Mouse (Mus musculus) kidney, postnatal 10 days (tissue): ENCODE measurements around the gene Brsk1.

Experiments used
- DNase-seq: peaks from one replicate; pipeline ENCODE4 v3.0.0; 2021; ENCODE audit warnings: mixed read lengths

Brsk1 gene

DNA sequence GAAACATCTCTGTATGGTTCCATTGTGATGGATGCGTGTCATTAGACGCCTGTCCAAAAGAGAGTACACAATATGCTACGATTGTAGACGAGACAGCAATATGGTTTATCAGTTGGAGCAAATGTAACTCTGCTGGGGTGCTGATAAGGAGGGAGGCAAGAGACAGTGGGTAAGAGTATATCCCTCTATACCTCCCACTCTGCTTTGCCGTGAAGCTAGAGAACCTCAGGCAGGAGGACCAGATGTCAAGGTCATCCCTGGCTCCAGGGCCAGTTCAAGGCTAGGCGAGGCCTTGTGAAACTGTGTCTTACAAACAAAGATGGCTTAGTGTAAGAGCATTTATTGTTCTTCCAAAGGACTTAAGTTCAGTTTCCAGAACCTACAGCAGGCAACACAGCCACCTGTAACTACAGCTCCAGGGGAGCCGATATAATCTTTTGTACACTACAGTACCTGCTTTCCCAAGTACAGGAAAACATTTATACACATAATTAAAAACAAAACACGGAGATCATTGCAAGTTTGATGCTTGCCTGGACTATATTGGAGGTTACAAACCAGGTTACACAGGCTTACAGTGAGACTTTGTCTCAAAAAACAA lies 19.6 kb upstream of the Brsk1 start:
- no peak for DNase-seq

DNA sequence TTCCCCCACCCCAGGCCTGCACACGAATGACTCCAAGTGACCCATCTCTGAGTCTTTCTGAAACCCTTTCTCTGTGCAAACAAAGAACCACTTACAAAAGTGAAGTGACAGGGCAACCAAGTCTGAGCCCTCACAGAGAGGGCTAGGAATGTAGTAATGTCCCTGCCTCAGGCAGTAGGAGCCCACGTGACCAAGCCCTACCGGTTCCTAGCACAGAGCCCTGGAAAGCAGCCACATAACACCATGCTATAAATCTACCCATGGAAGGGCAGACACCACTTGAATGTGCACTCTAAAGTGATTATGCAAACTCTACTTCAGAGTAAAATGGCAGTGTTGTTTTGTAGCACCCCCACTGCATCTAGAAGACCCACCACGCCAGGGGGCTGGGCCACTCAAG lies 18.4 kb upstream of the Brsk1 start:
- peak; percentile 32 for DNase-seq

DNA sequence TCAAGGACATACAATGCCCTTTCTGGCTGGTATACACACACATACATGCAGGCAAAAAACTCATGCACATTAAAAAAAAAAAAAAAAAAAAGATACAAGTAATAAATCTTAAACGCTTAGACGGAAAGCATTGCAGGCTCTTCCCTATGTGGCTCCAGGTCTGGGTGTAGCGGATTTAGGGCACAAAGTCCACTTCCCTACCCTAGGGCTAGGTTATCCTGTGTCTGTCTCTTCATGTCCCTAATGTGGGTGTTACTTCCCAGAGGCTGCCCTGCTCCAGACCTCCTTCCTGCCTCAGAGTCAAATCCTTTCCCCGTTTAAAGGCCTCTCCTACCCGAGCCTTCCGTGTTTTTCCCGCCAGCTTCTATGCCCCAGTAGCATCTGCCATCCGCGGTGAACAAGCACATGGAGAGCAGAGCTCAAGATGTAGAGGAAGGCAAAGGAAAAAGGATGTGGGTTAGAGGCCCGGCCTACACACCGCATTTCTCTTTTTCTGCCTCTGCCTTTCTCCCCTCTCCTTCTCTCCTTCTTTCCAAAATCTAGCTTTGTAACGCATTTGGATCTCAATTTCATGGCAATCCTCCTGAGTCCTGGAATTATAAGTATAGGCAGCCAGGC lies 16.2 kb upstream of the Brsk1 start:
- no peak for DNase-seq

DNA sequence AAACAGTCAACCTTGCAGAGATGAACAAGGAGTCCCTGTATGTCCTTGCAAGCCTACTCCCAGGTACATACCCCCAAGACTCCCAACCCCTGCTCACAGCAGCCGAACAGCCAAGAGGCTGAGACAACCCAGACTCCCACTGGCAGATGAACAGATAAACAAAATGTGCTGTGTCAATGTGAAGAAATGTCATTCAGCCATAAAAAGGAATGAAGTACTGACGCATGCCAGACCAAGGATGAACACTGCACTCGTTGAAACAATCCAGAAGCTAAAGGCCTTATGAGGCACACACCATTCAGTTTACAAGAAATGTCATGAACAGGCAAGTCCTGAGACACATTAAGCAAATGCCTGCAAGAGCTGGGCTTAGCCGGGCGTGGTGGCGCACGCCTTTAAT lies 15.2 kb upstream of the Brsk1 start:
- no peak for DNase-seq

DNA sequence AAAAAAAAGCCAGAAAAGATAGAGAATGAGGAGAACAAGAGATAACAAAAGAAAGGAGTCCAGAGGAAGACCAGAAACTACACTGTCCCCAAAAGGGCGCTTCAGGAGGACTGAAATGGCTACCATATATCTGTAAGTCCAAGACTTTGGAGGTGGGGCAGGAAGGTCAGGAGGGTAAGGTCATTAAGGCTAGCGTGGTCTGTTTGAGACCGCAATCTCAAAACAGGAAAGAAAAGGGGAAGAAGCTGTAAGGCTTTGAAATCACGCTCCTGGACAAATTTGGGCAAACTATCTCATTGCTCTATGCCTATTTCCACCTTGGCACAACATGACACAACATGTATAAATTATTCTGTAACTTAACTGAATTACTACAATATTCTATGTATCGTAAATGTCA lies 7.1 kb upstream of the Brsk1 start:
- no peak for DNase-seq

DNA sequence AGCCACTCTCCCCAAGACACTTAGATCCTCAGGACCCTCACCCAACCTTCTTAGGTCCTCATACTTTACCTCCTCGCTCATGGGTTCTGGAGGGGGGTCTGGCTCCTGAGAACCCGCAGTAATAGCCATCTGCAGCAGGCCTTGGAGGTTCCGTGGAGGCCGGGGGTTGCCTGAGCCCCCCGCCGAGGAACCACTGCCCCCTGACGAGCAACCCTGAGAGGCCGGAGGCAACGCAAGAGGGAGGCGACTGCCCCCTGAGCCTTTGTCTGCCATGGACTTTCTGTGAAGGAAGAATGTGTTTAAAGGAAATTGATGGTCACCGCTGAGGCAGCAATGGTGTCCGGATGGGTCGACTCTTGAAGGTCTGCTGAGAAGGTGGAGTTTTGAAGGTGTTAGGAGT lies 6.2 kb upstream of the Brsk1 start:
- DNase-seq: no peak

DNA sequence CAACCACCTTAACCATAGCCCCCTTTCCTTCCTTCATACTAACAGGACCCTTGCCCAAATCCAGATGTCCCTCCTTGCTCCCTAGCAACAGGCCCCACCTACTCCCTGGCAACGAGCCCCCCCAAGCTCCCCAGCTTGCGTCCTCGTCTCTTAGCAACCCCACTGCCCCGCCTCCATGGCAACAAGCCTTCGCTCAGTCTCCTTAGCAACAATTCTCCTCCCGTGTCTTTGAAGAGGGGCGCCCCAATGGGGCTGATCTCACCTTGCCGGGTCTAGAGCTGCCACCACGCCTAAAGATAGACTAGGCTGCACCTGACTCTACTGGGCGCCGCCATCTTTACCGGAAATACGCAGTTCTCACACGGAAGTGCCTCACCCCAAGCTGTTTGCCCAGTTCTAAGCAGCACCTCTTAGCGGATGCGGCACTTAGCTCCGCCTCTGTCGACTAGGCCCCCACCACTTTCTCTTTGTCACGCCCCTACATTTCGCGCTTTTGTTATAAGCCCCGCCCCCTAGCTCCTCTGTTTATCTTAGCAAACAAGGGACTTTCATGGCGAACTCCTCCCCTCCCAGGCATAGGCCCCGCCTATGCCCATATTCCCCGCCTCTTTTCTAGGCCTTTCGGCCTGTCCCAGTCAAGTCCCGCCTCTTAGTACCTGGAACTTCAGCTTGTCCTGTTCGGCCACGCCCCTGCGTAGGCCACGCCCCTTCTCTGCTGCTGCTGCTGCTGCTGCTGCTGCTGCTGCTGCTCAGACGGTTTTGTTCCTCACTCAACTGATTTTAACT lies 5.6 kb upstream of the Brsk1 start, which contains the start of gene Hspbp1:
Gene Hspbp1, minus strand, starts transcription at position 437 of the 786 bp plus-strand sequence.
- peak; percentile 97 for DNase-seq

DNA sequence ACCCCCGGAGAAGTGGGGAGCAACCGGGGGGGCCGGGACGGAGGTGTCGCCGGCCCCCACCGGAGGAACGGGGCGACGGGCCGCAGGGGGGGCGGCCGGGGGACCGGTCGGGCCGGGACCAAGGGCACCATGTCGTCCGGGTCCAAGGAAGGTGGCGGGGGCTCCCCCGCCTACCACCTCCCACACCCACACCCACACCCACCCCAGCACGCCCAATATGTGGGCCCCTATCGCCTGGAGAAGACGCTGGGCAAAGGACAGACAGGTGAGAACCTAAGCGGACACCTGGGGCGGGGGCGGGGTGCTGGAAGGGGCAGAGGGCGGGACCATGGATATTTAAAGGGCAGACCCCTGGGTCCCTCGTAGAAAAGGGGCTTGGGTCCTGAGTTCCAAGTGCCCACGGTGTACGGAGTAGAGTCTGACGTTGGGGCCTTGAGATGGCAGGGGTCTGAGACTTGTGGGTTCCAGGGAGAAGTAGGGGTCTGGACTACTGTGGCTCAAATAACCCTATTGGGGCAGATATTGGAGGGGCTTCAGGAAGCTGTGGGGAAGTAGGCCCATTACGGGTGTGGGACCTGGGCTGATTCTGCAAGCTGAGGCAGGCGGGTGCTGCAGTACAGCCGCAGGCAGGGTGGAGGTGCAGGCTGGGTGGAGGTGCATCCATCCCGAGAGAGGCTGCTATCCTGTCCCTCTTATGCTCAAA lies 698 bp downstream of the Brsk1 start:
- DNase-seq: peak; percentile 31

DNA sequence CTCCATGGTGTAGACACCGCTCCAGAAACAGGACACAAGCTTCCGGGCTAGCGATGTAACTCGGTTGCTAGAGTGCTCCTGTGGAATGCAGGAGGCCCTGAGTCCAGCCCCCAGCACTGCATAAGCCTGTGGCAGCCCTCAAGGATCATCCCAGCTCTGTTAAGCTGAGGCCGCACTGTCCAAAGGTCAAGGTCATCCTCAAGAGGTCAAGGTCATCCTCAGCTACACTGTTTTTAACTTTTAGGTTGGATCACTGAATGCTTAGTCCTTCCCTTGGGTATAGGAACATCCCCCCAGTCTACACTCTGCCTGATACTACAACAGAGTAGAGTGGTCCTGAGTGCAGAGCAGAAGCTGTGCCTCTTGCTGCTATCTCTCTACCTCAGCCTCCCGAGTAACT lies 2.6 kb downstream of the Brsk1 start:
- no peak for DNase-seq

DNA sequence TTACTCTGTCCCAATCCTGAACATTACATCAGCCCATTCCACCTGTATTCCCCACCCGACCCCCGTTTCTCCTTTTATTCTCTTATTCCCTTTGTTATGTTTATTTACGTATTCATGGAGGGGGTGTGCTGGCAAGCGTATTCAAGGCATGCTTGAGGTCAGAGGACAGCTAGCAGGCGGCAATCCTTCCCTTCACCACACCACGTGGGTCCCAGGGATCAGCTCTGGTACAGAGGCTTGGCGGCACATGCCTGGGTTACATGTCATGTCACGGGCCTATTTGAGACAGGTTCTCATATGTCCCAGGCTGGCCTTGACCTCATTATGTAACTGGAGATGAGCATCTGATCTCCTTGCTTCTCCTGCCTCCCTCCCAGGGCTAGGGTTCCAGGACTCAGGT lies 11.9 kb downstream of the Brsk1 start:
- DNase-seq: no peak

DNA sequence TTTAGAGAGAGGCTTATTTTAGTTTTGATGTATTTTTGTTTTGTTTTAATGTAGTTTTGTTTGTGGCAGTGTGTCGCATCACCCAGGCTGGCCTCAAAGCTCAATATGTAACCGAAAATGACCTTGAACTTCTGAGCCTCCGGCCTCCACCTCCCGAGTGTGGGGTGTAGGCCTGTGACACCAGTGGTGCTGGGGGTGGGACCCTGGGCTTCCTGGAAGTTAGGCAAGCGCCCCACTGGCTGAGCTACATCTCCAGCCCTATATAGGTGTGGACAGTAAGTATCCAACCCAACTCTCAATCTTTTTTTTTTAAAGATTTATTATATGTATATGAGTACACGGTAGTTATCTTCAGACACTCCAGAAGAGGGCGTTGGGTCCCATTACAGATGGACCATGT lies 12.8 kb downstream of the Brsk1 start:
- no peak for DNase-seq

DNA sequence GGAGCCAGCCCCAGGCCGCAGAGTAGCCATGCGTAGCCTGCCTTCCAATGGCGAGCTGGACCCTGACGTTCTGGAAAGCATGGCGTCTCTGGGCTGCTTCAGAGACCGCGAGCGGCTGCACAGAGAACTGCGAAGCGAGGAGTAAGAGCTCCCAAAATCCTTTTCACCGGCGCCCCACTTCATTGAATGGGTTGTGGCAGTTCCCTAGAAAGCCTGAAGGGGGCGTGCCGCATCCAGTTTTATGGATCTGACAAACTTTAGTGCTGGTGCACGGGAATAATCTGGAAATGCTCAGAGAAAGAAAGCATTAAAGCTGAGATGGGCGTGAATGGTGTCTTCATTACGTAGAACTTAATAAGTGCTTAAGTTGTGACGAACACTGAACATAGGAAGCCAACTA lies 14.7 kb downstream of the Brsk1 start:
- DNase-seq: peak; percentile 61

DNA sequence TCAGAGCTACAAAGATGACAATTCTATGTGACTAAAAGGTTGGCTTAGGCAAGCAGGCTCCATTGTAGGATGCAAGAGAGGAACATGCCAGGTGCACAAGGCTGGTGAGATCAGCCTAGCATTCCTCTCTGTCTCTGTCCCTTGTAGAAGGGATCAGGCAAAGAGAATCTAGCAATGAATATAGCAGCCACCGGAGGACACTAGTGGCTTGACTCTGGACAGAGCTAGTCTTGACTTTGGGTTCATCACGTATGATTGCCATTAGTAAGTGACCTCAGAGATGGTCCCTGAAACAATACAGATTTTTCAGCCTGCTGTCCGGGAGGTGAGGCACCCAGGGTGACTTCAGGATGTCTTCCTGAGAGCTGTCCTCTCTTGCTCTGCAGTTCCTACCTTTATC lies 22.2 kb downstream of the Brsk1 start:
- no peak for DNase-seq

DNA sequence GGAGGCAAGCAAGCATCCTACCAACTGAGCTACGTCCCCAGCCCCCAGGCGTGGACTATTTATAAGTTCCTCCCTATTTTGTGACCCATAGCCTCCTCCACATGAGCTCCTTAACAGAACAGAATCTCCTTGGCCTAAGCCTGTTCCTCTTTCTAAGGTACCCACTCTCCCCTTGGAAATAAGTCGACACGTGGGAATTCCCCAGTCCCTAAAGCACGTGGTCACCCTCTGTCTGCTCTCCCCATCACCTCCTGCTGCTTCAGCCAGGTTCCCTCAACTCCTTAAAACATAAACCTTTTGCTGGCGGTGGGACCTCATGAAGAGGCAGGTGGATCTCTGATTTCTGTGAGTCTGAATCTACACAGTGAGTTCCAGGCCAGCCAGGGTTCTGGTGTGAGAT lies 26.6 kb downstream of the Brsk1 start:
- DNase-seq: no peak

DNA sequence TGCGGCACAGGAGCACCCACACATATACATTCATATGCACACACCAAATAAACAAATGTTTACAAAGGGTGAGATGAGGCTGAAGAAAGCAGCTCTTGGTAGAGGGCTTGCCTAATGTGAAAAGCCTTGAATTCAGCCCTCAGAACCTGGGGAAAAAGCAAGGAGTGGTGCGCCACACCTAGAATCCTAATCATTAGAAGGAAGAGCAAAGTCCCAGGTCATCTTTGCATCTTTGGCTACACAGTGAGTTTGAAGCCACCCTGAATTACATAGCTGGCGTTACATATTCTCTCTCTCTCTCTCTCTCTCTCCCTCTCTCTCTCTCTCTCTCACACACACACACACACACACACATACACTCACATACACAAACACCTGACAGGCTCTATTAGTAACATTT lies 28.9 kb downstream of the Brsk1 start:
- DNase-seq: no peak

DNA sequence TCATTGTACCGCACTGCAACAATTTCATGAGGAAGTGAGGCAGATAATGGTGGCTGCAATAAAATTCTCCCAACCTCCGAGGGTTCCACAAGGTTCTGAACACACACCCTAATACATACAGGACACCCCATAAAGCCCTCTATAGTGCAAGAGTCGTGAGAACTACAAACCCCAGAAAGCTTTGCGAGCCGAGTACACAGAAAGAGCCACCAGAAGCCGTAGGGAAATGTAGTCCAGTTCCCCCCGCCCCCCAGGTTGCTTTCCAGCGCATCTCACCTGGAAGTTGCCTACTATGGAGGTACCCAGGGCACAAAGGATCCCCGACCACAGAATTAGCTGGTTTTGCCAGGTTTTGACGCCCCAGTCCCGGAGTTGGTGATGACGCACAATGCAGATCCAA lies 33.1 kb downstream of the Brsk1 start:
- peak; percentile 37 for DNase-seq

DNA sequence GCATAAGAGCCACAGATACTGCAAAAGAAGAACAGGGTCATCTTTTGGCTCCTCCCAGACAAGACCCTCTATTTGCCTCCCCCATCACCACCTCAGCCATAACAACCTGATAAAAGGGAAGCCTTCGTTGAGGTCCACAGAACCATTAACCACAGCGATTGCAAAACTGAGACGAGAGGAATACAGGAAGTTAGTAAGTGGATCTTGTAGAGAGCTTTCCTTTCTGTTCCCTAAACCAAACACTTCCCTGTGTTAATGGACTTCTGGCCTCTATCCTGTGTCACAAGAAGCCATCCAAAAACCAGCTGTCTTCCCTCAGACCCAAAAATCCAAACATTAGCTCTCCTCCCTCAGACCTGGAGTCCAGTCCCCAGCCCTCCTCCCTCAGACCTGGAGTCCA lies 34.0 kb downstream of the Brsk1 start:
- DNase-seq: no peak

DNA sequence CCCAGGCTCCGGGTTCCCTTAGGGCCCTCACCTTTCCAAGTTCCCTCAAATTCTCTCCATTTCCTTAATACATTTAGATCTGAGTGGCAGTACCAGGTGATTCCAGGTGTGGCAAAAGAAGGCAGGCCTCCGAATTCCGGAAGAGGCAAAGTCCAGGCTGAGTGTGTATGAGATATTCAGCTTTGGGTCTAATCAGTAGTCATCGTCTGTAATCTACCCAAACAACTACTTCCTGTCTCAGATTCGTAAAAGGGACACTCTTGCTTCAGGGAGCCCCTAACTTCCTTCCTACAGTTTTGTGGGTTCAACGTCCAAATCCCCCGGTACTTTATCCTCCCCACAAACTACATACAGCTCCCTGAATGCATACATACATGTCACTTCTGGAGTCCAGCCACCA lies 34.8 kb downstream of the Brsk1 start, which contains the start of gene Tmem150b:
Gene Tmem150b, minus strand, starts transcription at position 81 of the 400 bp plus-strand sequence.
- no peak for DNase-seq

DNA sequence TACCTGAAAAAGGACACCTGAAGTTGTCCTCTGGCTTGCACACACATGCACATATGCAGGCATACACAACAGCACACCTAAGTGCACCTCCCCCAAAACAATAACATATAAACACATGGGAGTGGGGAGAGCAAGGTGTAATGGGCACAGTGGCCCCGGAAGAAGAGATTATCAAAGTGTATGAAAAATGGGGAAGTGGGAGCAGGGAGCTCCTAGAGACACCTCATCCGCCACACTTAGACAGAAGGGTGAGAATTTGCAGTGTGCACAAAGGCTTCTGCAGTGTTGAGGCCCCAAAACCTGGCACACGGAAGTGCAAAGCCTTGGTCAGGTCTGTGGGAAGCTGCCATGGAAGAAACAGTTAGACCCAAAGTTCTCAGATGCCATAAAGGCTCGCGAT lies 40.7 kb downstream of the Brsk1 start:
- DNase-seq: no peak

DNA sequence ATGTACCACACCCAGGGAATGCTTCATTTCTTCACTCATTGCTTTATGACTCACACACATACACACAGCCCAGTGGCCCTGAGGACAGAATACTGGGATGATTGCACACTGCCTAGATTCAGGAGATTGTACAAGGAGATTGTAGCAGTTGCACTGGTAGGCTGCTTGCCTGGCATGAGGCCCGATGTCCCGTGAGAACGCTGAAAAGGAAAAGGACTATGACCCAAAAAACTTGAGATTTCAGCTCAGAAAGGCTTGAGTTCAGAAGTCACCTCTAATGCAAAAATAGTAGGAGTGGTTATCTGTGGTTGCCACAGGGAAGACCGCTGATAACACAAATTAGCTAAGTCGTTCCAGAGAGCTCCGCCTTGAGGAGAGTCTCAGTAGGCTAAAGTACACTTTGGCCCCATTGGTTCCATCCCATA lies 42.6 kb downstream of the Brsk1 start:
- peak; percentile 44 for DNase-seq

DNA sequence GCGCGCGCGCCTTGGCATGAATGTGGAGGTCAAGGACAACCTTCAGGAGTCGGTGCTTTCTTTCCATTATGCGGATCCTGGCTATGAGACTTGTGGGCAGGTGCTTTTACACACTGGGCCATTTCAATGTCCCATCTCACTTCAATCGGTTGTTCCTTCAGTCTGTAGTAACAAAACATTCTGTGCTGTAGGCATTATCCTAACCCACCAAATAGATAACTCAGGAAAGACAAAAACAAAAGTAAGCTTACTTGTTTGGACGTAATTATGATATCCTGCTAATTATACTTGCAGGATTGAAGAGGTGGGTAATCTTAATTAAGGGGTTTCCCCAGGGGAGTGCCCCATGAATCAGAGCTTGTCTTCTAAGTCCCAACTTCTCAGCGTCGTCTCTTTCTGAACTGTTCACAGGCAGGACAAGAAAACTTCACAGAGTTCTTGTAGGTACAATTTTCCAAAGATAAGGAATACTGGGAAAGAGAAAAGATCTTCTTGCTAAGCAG lies 48.7 kb downstream of the Brsk1 start:
- no peak for DNase-seq

DNA sequence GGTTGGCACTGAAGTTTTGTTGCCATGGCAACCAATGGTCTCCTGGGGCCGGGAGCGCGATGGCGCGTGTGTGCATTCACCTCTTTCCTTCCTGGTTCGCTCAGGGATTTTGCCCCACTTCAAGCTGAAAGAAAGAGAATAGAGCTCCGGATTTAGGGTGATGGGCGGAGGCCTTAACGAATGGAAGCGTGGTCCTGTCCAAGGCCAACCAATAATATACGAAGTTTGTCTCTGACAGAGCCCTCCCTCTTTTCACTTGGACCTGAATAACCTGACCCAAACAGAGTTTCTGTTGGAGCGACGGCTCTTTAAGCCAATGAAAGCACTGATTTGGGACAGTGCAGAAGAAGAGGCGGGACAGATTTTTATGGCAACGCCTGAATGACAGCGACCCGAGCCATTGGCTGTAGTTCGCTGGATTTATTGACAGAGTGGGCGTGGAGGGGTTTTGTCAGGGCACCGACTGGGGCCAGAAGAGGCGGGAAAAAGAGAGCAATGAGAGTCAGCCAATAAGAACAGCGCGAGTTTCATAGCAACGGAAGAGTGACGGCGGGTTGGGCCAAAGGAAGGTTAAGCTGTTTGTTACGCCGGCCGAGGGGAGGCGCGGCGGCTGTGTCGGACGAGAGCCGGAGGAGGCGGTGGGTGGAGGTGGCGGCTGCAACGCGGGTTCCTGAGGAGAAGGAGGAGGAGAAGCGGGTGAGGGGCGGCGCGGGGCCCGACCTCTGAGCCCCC lies 49.3 kb downstream of the Brsk1 start, which contains the start of gene Kmt5c:
Gene Kmt5c, plus strand, starts transcription at position 572 of the 732 bp plus-strand sequence.
- peak; percentile 98 for DNase-seq
